Mouse (Mus musculus) v-Abl transformed pro-B cells (cell line): ENCODE results near the gene Ajm1.

Experiments
- in situ Hi-C, 2 experiments: fragments of 400-800 bp; cut with MboI; formaldehyde crosslinking; loops; one replicate each; pipeline ENCODE4 v1.15.1; 2025; ENCODE audit not compliant: unreplicated experiment in 2 of 2

Gene Ajm1

GRCm38 (mm10) chr2:25568473-25569019 lies 13.0 kb downstream of the Ajm1 start:
- in situ Hi-C loops = no loop called here

DNA sequence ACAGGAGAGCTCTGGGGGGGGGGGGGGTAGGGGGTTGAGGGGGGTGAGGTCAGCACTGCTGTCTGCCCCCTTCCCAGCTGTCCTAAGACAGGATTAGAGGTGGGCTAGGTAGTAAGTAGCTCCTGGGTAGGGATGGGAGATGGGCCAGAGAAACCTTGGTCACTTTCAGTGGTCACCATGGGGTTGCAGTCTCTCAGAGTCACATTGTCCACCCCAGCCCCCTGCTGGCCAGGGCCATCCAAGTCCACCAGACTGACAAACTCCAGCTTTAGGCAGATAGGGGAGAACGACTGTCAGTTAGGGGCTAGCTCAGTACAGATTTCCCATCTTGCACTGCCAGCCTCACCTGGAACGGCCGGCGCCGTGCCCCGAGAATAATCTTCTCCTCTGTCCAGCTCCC lies 15.0 kb downstream of the Ajm1 start:
- in situ Hi-C loops = no loop called here

DNA sequence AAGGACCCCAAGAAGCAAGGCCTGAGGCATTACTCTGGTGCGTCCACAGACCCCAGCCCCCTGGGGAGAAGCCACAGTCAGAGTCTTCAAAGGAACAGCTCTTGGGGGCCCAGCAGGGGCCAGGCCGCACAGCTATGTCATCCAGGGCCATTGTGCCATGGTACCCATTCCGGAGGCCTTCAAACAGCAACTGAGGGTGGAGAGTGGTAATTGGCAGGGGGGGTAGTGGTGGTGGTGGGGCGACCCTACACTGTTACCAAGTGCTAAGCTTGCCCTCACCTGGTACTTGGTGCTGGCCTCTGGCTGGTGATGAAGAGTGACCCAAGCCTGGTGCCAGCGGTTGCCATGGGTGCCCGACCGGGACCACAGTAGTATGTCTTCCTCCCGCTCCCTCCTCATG lies 15.8 kb downstream of the Ajm1 start:
- in situ Hi-C loops = no loop called here

DNA sequence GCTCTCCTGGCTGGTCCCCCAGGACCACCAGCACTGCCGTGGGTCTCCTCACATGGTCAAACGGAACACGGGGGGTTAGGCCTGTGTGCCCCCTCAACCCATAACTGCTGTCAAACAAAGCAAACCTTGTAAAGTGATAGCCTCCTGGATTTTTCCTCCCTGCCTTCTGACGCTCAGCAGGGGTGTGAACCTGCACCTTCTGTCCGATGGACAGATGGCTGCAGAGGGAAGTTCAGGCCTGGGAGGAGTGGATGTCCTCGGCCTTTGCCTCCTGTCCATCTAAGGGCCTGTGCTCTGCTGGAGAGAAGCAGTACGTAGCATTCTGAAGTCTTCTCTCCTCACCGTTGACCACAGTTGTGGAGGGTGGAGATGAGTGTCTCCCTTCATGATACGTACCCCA lies 19.6 kb downstream of the Ajm1 start:
- in situ Hi-C loops = no loop called here

- in situ Hi-C loops = no loop called here
Measured at GRCm38 (mm10) chr2:25560551-25560950, 21.0 kb downstream of the Ajm1 start.

DNA sequence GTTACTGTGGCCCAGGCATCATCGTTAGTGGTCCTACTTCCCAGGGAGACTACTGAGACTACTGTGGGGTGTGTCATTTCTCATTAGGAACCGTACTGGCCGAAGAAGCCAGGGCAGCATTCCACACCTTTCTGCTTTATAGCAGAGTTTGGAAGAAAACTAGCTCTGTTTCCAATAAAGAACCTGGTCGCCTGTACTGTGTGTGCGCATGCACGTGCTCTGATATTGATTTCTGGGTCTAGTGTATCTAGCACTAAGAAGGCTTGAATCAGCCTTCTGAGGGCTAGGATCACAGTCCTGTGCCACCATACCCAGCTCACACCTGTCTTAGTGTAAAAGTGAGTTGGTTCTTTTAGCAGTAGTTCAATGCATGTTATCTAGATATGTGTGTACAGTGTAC lies 22.8 kb downstream of the Ajm1 start:
- in situ Hi-C loops = loop anchor here in 1 of 2 experiments (10.0 kb wide), 1 partner anchor 54 kb away; the partner anchor contains the start of genes C8g and Fbxw5

- in situ Hi-C loops = loop anchor here in 1 of 2 experiments (10.0 kb wide), 1 partner anchor 53 kb away; the partner anchor contains the start of genes C8g and Fbxw5
Measured at GRCm38 (mm10) chr2:25557964-25558360, 23.6 kb downstream of the Ajm1 start.

DNA sequence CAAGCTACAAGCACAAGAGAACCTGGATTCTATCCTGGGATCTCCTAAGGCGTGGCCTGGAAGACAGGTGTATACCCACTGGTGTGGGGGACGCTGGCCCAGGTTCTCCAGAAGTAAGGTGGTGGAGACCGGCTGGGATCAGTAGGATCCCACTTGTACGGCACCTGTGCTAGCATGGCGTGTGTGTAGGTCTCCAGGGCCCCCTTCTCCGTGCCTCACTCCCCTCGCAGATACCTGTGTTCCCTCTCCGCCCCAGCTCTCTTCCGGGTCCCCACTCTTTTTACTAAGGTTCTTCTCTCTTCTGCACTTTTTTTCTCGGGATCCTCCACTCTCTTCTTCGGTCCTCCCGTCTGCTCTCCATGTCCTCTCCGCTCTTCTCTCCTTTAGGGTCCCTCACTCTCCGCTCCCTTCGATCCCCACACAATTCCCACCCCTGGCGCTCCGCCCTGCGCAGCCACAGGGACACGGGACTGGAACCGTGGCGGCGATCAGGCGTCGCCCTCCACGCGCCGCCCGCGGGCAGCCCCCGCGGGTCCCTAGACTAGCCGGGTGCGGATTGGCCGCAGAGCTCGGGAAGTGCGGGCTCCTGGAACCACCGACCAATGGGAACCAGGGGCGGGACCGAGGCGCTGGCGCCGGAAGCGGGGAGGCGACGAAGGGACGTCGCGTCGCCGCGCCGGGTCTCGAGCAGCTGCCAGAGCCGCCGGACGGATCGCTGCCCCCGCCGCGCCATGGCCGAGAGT lies 24.2 kb downstream of the Ajm1 start, which contains the start of gene Edf1:
Edf1 (plus strand) TSS at position 627 of the 743 bp plus-strand sequence.
- in situ Hi-C loops = loop anchor here in 1 of 2 experiments (10.0 kb wide), 1 partner anchor 53 kb away; the partner anchor contains the start of genes C8g and Fbxw5

GRCm38 (mm10) chr2:25556296-25556695 lies 25.3 kb downstream of the Ajm1 start:
- in situ Hi-C loops = loop anchor here in 1 of 2 experiments (10.0 kb wide), 1 partner anchor 51 kb away; the partner anchor contains the start of genes C8g and Fbxw5

DNA sequence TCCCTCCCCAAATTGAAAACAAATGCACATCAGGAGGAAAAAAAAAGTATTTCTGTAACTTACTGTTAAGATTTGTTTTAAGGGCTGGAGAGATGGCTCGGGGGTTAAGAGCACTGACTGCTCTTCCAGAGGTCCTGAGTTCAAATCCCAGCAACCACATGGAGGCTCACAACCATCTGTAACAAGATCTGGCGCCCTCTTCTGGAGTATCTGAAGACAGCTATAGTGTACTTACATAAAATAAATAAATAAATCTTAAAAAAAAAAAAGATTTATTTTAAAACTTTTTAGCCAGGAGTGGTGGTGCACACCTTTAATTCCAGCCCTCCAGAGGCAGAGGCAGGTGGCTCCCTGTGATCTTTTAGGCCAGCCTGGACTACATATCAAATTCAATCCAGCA lies 26.1 kb downstream of the Ajm1 start:
- in situ Hi-C loops = loop anchor here in 1 of 2 experiments (10.0 kb wide), 1 partner anchor 51 kb away; the partner anchor contains the start of genes C8g and Fbxw5

GRCm38 (mm10) chr2:25553171-25553786 lies 28.3 kb downstream of the Ajm1 start:
- in situ Hi-C loops = loop anchor here in 1 of 2 experiments (5.0 to 10.0 kb wide), 2 partner anchors 48 to 131 kb away; partner anchors contain the start of genes C8g, Fbxw5 and Fut7

DNA sequence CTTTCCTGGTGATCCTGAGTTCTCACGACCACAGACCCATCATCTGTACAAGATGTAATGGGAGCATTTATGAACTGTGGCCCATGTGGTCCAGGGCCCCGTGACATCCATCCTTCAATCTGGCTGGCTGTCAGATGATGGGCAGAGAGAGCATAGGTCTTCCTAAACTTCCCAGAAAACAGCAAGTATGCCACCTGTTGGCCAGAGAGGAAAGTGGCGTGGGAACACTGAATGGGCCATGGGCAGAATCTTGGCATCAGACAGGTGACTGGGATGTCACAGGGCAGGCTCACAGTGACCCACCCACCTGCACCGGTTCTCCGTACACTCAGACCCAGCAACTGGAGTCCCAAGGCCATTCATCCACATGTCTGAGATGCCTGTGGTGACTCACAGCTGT lies 30.4 kb downstream of the Ajm1 start:
- in situ Hi-C loops = loop anchor here in 1 of 2 experiments (5.0 to 10.0 kb wide), 2 partner anchors 46 to 129 kb away; partner anchors contain the start of genes C8g, Fbxw5 and Fut7

DNA sequence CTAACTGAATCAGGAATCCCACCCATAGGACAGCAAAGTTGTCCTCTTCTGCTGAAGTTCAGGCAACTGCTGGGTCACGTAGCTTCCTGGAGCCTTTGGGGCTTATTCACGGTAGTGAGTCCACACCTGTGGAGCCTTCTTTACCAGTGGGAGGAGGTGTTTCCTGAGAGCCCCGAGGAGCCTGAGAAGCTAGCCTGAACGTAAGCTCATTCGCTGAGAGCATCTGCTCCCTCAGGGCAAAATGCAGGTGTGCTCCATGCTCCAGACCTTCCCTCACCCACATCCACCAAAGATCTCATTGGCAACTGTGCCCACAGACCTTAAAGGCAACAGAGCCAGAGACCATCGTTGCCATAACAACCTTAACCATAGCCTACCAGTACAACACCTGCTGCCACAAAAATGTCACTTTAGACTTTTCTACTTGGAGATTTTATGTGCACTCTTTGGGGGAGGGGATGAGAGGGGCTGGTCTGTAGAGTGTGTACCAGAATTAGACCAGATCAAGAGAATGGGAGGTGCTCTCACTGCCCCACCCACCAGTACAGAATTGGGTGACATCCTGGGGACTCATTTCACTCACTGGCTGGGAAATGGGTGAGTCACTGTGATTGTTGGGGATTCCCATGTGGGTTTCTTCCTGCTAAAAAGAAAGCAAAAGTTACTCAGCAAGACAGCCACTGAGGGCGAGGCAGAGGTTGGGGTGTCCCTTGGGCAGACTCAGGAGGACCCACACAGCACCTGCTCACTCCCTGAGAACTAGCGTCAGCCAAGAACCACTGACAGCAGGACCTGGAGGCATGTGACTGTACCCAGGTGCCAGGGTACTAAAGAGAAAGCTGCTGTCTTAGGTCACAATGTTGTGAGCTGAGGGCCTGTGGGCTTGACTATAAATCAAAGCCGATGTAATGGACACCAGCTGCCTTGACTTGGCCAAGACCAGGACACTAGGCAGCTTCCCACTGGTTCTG lies 32.3 kb downstream of the Ajm1 start:
- in situ Hi-C loops = no loop called here

GRCm38 (mm10) chr2:25546811-25547491 lies 34.6 kb downstream of the Ajm1 start, which contains the start of gene Traf2:
TSS of gene Traf2 (minus strand) at chr2:25546940.
- in situ Hi-C loops = no loop called here

DNA sequence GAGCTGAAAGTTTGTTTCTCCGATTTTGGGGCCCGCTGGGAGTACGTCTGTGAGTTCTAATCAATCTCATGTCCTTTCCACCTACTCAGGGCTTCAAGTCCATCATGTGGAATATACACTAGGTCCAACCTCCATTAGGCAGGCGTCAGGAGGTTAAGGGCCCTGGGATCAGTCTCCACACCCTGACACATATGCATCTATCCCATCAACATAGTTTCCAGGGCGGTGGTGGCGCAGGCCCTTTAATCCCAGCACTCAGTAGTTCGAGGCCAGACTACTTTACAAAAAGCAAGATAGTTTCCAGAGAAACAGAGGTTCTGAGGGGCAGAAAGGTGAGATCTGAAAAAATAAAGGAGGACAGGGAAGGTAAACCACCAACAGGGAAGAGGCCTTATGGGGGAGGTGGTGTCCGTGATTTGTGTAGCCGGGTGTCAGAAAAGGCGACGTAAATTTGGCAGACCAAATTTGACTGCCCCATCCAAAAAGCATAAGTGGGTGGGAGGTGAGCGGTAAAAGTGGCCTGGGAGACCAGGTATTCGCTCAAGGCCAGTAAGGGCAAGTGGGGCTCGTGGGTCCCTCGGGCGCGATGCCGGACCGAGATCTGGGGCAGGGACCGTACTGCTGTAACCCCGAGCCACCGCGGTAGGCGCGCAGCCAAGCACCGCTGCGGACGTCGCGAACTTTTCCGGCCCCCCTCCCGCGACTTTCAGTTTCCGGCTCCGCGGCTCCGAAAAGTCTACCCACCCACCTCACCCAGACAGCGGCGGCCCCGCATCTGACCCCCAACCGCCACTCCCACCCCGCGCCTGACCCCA lies 35.4 kb downstream of the Ajm1 start:
- in situ Hi-C loops = no loop called here

- in situ Hi-C loops = no loop called here
Measured at GRCm38 (mm10) chr2:25541644-25542367, 39.8 kb downstream of the Ajm1 start.

- in situ Hi-C loops = no loop called here
Measured at GRCm38 (mm10) chr2:25540541-25540948, 41.0 kb downstream of the Ajm1 start.

GRCm38 (mm10) chr2:25536531-25536930 lies 45.0 kb downstream of the Ajm1 start:
- in situ Hi-C loops = no loop called here
